Mouse (Mus musculus): ENCODE results near the gene Notch3. TPM values are rescaled to one million over a fixed set of nuclear protein-coding genes. Genes with fewer than 3 reads are reported as not detected.

Gene Notch3
- polyA plus RNA-seq, 1 experiment from 2014 or later = 5.1 TPM

DNA sequence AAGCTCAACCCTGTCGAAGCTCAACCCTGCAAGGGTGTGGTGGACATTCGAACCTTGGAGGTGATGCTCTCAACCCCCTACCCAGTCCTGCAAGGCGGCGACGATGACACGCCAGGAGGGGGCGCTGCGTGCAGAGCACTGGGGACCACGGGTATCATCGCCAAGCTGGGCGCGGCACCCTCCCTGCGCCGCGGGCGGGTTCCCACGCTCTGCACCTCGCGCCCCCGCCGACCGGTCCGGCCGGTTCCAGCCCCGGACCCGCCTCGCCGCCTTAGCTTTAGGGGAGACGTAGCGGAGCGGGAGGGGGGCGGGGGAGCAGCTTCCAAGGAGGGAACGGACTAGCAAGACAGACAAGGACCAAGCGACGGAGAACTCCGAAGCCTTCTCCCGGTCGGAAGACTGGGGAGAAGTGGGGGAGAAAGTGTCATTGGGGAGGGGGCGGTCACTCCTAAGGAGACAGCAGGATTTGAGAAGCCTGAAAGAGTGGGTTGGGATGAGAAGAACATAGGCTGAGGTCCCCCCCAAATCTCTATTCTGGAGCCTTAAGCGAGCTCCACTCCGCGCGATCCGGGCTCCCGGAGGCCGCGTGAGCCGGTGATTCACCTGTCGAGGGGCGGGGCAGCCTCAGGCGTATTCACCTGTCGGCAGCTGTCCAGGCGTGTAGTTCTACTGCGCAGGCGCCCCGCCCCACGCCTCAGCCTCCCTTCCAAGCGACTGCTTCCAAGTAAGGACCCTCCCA lies 4.4 kb downstream of the Notch3 start:
- 0 out of 2 replicates have a peak, but pooled peaks have one; percentile 37 for ATAC-seq (replicated peaks; ENCODE audit: low FRiP score)

DNA sequence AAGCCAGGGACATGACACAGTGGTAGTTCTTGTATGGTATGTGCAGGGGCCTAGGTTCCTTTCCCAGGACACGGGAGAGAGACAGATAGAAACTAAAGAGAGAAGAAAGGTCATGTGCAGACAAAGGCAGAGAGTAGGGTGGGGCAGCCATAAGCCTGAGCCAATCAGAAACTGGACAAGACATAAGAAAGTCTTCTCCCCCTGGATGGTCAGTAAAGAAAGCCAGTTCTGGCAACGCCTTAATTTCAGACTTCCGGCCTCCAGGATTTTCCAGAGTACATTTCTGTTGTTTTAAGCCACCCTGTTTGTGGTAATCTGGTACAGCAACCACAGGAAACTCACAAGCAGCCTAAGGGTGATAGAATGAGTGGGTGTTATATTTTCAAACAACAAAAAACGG lies 5.8 kb downstream of the Notch3 start:
- Histone ChIP-seq H3K9ac (ENCODE audit: low read depth, low read length) (no peak overlapping the region), H3K4me1 (replicated peaks; ENCODE audit: control insufficient read depth, insufficient read depth, low read length) (0 out of 2 replicates have a peak, but pooled peaks cover 9% of the 10 kb centered on the region), H3K9me3 (ENCODE audit: control insufficient read depth, low read length) (no peaks in the 10 kb centered on the region), H3K4me2 (no peak overlapping the region), H3K36me3 (ENCODE audit: control insufficient read depth, insufficient read depth, low read length) (no peaks in the 10 kb centered on the region), H3K27ac (ENCODE audit: low read depth, low read length) (no peak overlapping the region), H3K27me3 (replicated peaks; ENCODE audit: control insufficient read depth, insufficient read depth, low read length) (peaks cover 45% of the 10 kb centered on the region), H3K4me3 (ENCODE audit: low read depth, low read length) (no peak overlapping the region)
- DNase-seq (ENCODE audit: low spot score) (no peak), ATAC-seq (replicated peaks; ENCODE audit: low FRiP score) (no peak)
- WGBS = 77% methylated on average over 4 of the region's 4 CpGs

More for the DNA sequence above, 4.4 kb downstream of the Notch3 start:
- 4% methylated on average over 58 of the region's 58 CpGs for WGBS
- peak overlapping the region; percentile 53 for H3K4me3 ChIP-seq (ENCODE audit: low read depth, low read length)
- H3K27me3 ChIP-seq (replicated peaks; ENCODE audit: control insufficient read depth, insufficient read depth, low read length) = peaks cover 45% of the 10 kb centered on the region
- H3K4me1 ChIP-seq (replicated peaks; ENCODE audit: control insufficient read depth, insufficient read depth, low read length) = peaks cover 22% of the 10 kb centered on the region; the same call in 1 of the 2 replicates
- H3K36me3 ChIP-seq (ENCODE audit: control insufficient read depth, insufficient read depth, low read length) = no peaks in the 10 kb centered on the region
- H3K9me3 ChIP-seq (ENCODE audit: control insufficient read depth, low read length) = no peaks in the 10 kb centered on the region
- no peak overlapping the region for H3K9ac ChIP-seq (ENCODE audit: low read depth, low read length)
- H3K4me2 ChIP-seq = peak overlapping the region; percentile 89
- DNase-seq (ENCODE audit: low spot score) = peak; percentile 74
- H3K27ac ChIP-seq (ENCODE audit: low read depth, low read length) = no peak overlapping the region

DNA sequence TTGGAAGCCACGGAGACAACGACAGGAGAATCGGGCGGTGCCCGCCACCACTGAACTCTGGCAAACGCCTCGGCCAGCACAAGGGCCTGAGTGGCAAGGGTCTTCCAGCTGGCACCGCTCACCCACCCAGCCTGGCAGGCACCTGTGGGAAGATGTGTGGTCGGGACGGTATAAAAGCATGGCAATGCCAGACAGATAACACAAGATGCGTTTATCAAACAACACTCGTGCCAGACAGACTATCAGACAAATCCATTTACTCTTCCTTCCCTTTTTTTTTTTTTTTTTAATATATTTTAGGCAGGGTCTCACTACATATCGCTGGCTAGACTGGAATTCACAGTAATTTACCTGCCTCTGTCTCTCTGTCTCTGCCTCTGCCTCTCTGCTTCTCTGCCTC lies 7.8 kb downstream of the Notch3 start:
- Histone ChIP-seq H3K4me1 (replicated peaks; ENCODE audit: control insufficient read depth, insufficient read depth, low read length) (0 out of 2 replicates have a peak, but pooled peaks cover 5% of the 10 kb centered on the region), H3K27me3 (replicated peaks; ENCODE audit: control insufficient read depth, insufficient read depth, low read length) (peaks cover 34% of the 10 kb centered on the region), H3K27ac (ENCODE audit: low read depth, low read length) (no peak overlapping the region), H3K36me3 (ENCODE audit: control insufficient read depth, insufficient read depth, low read length) (0 out of 2 replicates have a peak, but pooled peaks cover 3% of the 10 kb centered on the region), H3K4me2 (no peak overlapping the region), H3K9me3 (ENCODE audit: control insufficient read depth, low read length) (no peaks in the 10 kb centered on the region), H3K9ac (ENCODE audit: low read depth, low read length) (no peak overlapping the region), H3K4me3 (ENCODE audit: low read depth, low read length) (no peak overlapping the region)
- WGBS = 76% methylated on average over 13 of the region's 13 CpGs
- DNase-seq (ENCODE audit: low spot score) = no peak
- no peak for ATAC-seq (replicated peaks; ENCODE audit: low FRiP score)

DNA sequence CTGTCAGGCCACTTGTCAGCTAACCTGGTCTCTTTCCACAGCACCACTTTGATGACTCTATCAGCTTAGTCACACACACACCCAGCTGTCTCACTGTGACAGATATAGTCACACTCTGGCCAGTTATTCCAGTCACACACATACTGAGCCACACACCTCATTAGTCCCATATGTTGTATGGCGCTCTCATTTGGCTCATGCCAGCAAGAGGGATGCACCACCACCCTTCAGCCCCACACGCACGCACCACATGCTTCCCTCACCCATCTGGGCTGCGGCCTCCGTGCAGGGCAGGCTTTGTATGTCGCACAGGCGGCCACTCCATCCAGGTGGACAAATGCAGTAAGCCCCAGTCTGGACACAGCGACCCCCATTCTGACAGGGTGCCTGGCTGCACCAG lies 19.9 kb downstream of the Notch3 start:
- Histone ChIP-seq H3K36me3 (ENCODE audit: control insufficient read depth, insufficient read depth, low read length) (no peaks in the 10 kb centered on the region; the same call in 1 of the 2 replicates), H3K9me3 (ENCODE audit: control insufficient read depth, low read length) (no peaks in the 10 kb centered on the region), H3K4me3 (ENCODE audit: low read depth, low read length) (no peak overlapping the region), H3K27me3 (replicated peaks; ENCODE audit: control insufficient read depth, insufficient read depth, low read length) (no peaks in the 10 kb centered on the region), H3K4me1 (replicated peaks; ENCODE audit: control insufficient read depth, insufficient read depth, low read length) (peaks cover 4% of the 10 kb centered on the region), H3K4me2 (no peak overlapping the region), H3K27ac (ENCODE audit: low read depth, low read length) (no peak overlapping the region), H3K9ac (ENCODE audit: low read depth, low read length) (no peak overlapping the region)
- WGBS = 89% methylated on average over 8 of the region's 8 CpGs
- DNase-seq (ENCODE audit: low spot score) (no peak), ATAC-seq (replicated peaks; ENCODE audit: low FRiP score) (no peak)

DNA sequence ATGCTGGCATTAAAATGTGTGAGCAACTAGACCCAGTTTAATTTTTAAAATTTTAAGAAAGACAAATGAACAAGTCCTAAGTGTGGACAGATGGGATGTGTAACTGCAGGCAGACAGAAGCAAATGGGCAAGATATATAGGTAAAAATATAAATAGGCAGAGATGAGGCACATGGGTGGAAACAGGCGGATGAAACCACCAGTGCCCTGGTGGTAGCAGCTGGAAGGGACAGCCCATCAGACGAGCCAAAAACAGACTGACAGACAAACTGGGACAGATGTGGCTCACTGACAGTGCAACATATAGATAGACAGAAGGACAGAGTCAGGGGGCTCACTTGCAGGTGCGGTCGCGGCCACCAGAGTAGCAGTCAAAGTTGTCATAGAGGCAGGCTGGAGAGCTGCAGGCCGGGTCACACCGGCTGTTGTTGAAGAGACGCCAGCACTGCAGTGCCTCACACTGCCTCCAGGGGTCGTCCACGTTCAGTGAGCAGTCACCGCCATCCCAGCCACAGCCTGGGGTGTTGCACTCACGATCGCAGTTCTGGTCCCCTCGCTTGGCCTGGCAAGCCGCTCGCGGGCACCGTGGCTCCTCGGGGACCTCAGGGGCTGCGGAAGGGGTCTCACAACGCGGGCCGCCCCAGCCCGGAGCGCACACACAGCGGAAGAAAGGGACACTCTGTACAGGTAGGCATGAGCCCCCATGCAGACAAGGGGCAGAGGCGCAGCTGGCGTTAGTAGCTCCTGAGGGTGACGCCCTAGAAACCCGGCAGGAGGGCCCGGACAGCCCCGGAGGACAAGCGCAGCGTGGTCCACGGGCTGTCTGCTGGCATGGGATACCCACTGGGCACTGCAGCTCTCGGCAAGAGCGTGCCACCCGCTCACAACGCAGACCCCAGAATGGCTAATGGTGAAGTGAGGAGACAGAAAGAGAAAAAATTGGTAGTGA lies 23.5 kb downstream of the Notch3 start:
- Histone ChIP-seq H3K9me3 (ENCODE audit: control insufficient read depth, low read length) (no peaks in the 10 kb centered on the region), H3K9ac (ENCODE audit: low read depth, low read length) (peak overlapping the region; percentile 41; the same call in 1 of the 2 replicates), H3K27me3 (replicated peaks; ENCODE audit: control insufficient read depth, insufficient read depth, low read length) (no peaks in the 10 kb centered on the region), H3K4me1 (replicated peaks; ENCODE audit: control insufficient read depth, insufficient read depth, low read length) (peaks cover 4% of the 10 kb centered on the region), H3K36me3 (ENCODE audit: control insufficient read depth, insufficient read depth, low read length) (peaks cover 5% of the 10 kb centered on the region), H3K27ac (ENCODE audit: low read depth, low read length) (no peak overlapping the region), H3K4me3 (ENCODE audit: low read depth, low read length) (peak overlapping the region; percentile 40), H3K4me2 (peak overlapping the region; percentile 73)
- WGBS = 24% methylated on average over 39 of the region's 39 CpGs
- peak; percentile 79 for DNase-seq (ENCODE audit: low spot score)
- peak; percentile 82 for ATAC-seq (replicated peaks; ENCODE audit: low FRiP score)

DNA sequence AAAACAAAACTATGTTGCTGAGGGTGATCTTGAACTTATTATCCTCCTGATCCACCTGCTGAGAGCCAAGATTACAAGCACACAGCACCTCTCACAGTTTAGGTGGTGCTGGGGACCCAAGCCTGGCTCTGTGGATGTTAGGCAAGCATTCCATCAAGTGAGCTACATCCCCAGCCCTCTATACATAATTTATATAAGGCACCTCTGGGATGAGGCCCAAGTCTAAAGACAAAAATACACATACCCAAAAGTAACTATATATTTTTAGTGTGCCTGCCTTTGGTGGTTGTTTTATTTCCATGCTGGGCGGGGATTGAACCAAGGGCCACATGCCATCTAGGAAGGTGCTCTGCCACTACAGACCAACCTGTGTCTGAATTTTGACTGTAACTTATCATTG lies 24.4 kb downstream of the Notch3 start:
- H3K27ac ChIP-seq (ENCODE audit: low read depth, low read length) = no peak overlapping the region

DNA sequence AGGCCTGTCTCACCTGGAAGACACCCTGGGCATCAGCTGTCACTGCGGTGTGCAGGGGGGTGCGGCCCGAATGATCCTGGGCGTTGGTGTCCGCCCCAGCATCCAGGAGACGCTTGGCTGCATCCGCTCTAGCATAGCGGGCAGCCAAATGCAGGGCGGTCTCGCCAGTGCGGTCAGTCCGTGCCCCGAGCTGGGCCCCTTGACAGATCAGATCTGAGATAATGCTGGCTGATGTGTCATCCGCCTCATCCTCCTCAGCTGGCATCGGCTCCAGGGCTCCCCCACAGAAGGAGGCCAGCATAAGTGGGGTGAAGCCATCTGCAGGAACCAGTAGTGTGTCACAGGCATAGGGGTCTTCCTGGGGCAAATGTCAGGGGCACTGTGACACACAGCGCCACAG lies 33.3 kb downstream of the Notch3 start:
- no peak overlapping the region for H3K4me2 ChIP-seq
- DNase-seq (ENCODE audit: low spot score) (no peak), ATAC-seq (replicated peaks; ENCODE audit: low FRiP score) (no peak)
- no peaks in the 10 kb centered on the region for H3K9me3 ChIP-seq (ENCODE audit: control insufficient read depth, low read length)
- H3K27ac ChIP-seq (ENCODE audit: low read depth, low read length) = no peak overlapping the region
- 88% methylated on average over 16 of the region's 16 CpGs for WGBS
- H3K4me3 ChIP-seq (ENCODE audit: low read depth, low read length) = no peak overlapping the region
- H3K4me1 ChIP-seq (replicated peaks; ENCODE audit: control insufficient read depth, insufficient read depth, low read length) = no peaks in the 10 kb centered on the region
- H3K36me3 ChIP-seq (ENCODE audit: control insufficient read depth, insufficient read depth, low read length) = peaks cover 6% of the 10 kb centered on the region
- H3K27me3 ChIP-seq (replicated peaks; ENCODE audit: control insufficient read depth, insufficient read depth, low read length) = no peaks in the 10 kb centered on the region
- H3K9ac ChIP-seq (ENCODE audit: low read depth, low read length) = no peak overlapping the region

More for the DNA sequence above, 24.4 kb downstream of the Notch3 start:
- no peaks in the 10 kb centered on the region for H3K9me3 ChIP-seq (ENCODE audit: control insufficient read depth, low read length)
- H3K27me3 ChIP-seq (replicated peaks; ENCODE audit: control insufficient read depth, insufficient read depth, low read length) = no peaks in the 10 kb centered on the region
- H3K4me2 ChIP-seq = no peak overlapping the region
- H3K9ac ChIP-seq (ENCODE audit: low read depth, low read length) = no peak overlapping the region
- no peak for DNase-seq (ENCODE audit: low spot score)
- no peak for ATAC-seq (replicated peaks; ENCODE audit: low FRiP score)
- peaks cover 5% of the 10 kb centered on the region for H3K36me3 ChIP-seq (ENCODE audit: control insufficient read depth, insufficient read depth, low read length)
- 87% methylated on average over 1 of the region's 1 CpGs for WGBS
- peaks cover 4% of the 10 kb centered on the region for H3K4me1 ChIP-seq (replicated peaks; ENCODE audit: control insufficient read depth, insufficient read depth, low read length)
- H3K4me3 ChIP-seq (ENCODE audit: low read depth, low read length) = no peak overlapping the region

DNA sequence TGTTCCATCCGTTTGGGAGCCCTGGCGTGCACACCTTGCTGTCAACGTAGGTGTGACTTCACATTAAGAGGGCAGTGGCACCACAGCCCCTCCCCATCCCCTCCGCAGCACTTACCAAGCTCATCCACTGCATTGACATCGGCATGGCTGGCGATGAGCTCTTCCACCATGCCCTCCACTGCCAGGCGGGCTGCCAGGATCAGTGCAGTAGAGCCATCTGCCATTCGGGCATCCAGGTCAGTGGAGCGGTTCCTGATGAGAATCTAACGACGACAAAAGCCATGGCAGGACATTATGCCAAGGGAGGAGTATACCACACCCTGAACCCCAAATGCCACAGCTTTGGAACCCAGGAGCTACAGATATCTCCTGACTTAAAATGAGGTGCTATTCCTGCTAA lies 34.6 kb downstream of the Notch3 start:
- Histone ChIP-seq H3K4me1 (replicated peaks; ENCODE audit: control insufficient read depth, insufficient read depth, low read length) (no peaks in the 10 kb centered on the region), H3K9me3 (ENCODE audit: control insufficient read depth, low read length) (no peaks in the 10 kb centered on the region), H3K36me3 (ENCODE audit: control insufficient read depth, insufficient read depth, low read length) (peaks cover 9% of the 10 kb centered on the region), H3K9ac (ENCODE audit: low read depth, low read length) (no peak overlapping the region), H3K27me3 (replicated peaks; ENCODE audit: control insufficient read depth, insufficient read depth, low read length) (no peaks in the 10 kb centered on the region), H3K4me3 (ENCODE audit: low read depth, low read length) (no peak overlapping the region), H3K27ac (ENCODE audit: low read depth, low read length) (no peak overlapping the region), H3K4me2 (no peak overlapping the region)
- WGBS = 94% methylated on average over 11 of the region's 11 CpGs
- DNase-seq (ENCODE audit: low spot score) (no peak), ATAC-seq (replicated peaks; ENCODE audit: low FRiP score) (no peak)
